Mouse (Mus musculus) forebrain, embryonic 14.5 days (tissue): Measurements from ENCODE around the gene Slc47a2. TPM values are rescaled to one million over a fixed set of nuclear protein-coding genes. Genes with fewer than 3 reads are reported as not detected.

Experiments
- ATAC-seq: fragments of 200-750 bp; cut with Nextera tagmentation; 2 replicates; pipeline ENCODE4 v1.8.0; 2017; ENCODE audit warnings: mild to moderate bottlenecking, moderate library complexity
- DNase-seq: peaks from one replicate; pipeline ENCODE4 v3.0.0-alpha.2; 2015; ENCODE audit warnings: low spot score
- H3K27ac ChIP-seq: fragments of 300-500 bp; sonication (generic); 2 replicates; pipeline ENCODE4 v1.5.1; 2014; ENCODE audit warnings: low read depth, mild to moderate bottlenecking, control low read depth, low read length, moderate library complexity
- H3K27me3 ChIP-seq: fragments of 300-500 bp; sonication (generic); replicated peaks from 2 replicates; pipeline ENCODE4 v1.6.1; 2014; ENCODE audit warnings: low read length, control low read depth, mixed read lengths; ENCODE audit not compliant: control insufficient read depth, insufficient read depth
- H3K36me3 ChIP-seq: fragments of 300-500 bp; sonication (generic); 2 replicates; pipeline ENCODE4 v1.6.1; 2014; ENCODE audit warnings: low read length, control low read depth; ENCODE audit not compliant: control insufficient read depth, insufficient read depth
- H3K4me1 ChIP-seq: fragments of 300-500 bp; sonication (generic); 2 replicates; pipeline ENCODE4 v1.6.1; 2014; ENCODE audit warnings: antibody characterized with exemption, low read length, control low read depth; ENCODE audit not compliant: control insufficient read depth, insufficient read depth
- H3K4me2 ChIP-seq: fragments of 300-500 bp; sonication (generic); 2 replicates; pipeline ENCODE4 v1.6.1; 2014; ENCODE audit warnings: mild to moderate bottlenecking, control low read depth, low read length
- H3K4me3 ChIP-seq: fragments of 300-500 bp; sonication (generic); 2 replicates; pipeline ENCODE4 v1.5.1; 2014; ENCODE audit warnings: low read depth, low read length, control low read depth
- H3K9ac ChIP-seq: fragments of 300-500 bp; sonication (generic); 2 replicates; pipeline ENCODE4 v1.6.1; 2014; ENCODE audit warnings: mild to moderate bottlenecking, low read length, control low read depth, moderate library complexity
- H3K9me3 ChIP-seq: fragments of 300-500 bp; sonication (generic); replicated peaks from 2 replicates; pipeline ENCODE4 v1.6.1; 2016; ENCODE audit warnings: low read length, control low read depth, mixed read lengths; ENCODE audit not compliant: control insufficient read depth
- WGBS: fragments of 180-500 bp; shearing (Covaris S2); extraction: QIAGEN DNeasy Blood & Tissue Kit; methylation state at CpG from one replicate; pipeline ENCODE4 v1.1.7; 2014; 5-methylcytosine and 5-hydroxymethylcytosine counted together
- polyA plus RNA-seq: library from polyadenylated mRNA; unstranded; fragments of >200 nt; fragmentation: Nextera tagmentation; extraction: Ambion mirVana; gene quantifications from 2 replicates; pipeline ENCODE4 v1.2.1, GENCODE M21; 2014

Slc47a2 gene
- polyA plus RNA-seq, 1 experiment from 2014 or later: not detected

DNA sequence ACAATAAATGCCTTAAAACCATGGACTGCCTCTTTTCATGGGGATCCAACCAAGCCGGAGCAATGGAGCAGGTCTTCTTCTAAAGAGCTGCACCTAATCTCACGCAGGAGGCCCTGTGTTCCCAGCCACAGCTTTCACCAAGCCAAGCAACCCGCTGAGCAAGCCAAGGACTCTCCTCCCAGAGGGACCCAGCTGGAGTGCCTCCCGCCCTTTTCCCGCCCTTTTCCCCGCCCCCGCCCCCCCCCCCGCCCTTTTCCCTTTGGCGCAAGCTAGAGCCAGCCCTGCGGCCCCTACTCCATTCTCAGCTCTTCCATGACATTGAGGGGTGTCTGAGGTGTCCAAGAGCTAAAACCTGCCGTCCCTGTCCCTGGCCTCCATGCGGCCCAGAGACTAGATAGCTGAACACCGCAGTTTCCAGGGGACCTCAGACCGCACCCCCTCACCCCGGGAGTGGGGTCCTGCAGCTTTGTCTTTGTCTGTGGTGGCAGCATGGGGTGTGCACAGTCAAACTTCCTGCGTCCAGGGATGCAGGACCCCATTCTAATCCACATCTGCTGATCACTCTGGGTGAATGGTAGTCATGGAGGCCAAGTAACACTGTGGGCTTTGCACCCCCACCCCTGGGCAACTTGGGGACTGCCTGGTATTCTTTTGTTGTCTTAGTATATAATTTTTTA is 41.8 kb downstream of the Slc47a2 start:
- no peak overlapping the region for H3K27ac ChIP-seq
- H3K36me3 ChIP-seq: no peaks in the 10 kb centered on the region
- H3K9ac ChIP-seq: no peak overlapping the region
- no peaks in the 10 kb centered on the region for H3K27me3 ChIP-seq
- H3K4me2 ChIP-seq: peak overlapping the region; percentile 17; the same call in 1 of the 2 replicates
- no peaks in the 10 kb centered on the region; the same call in 1 of the 2 replicates for H3K9me3 ChIP-seq
- WGBS: 7% methylated on average over 14 of the region's 16 CpGs
- DNase-seq (no peak), ATAC-seq (no peak)
- no peak overlapping the region for H3K4me3 ChIP-seq
- H3K4me1 ChIP-seq: no peaks in the 10 kb centered on the region

DNA sequence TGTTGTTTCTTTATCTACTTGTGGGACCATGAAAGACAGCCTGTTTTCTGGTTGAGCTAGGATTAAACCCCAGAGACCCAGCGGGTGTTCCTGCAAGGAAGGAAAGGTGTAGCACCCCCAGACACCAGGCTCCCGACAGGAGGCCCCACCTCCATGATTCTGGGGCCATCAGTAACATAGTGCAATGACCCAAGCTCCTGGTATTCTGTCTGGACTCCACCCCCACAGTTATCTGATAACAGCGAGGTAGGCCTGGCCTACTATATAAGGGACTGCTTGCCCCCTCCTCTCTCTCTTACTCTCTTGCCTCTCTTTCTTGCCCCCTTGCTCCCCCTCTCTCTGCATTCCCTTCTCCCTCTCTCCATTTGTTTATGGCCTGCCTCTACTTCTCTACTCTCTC is 42.5 kb downstream of the Slc47a2 start:
- H3K9me3 ChIP-seq: no peaks in the 10 kb centered on the region
- no peak overlapping the region for H3K9ac ChIP-seq
- 61% methylated on average over 3 of the region's 3 CpGs for WGBS
- H3K27ac ChIP-seq: no peak overlapping the region
- H3K36me3 ChIP-seq: no peaks in the 10 kb centered on the region
- no peaks in the 10 kb centered on the region for H3K27me3 ChIP-seq
- no peaks in the 10 kb centered on the region for H3K4me1 ChIP-seq
- DNase-seq: no peak
- ATAC-seq: no peak
- H3K4me2 ChIP-seq: no peak overlapping the region
- no peak overlapping the region for H3K4me3 ChIP-seq

DNA sequence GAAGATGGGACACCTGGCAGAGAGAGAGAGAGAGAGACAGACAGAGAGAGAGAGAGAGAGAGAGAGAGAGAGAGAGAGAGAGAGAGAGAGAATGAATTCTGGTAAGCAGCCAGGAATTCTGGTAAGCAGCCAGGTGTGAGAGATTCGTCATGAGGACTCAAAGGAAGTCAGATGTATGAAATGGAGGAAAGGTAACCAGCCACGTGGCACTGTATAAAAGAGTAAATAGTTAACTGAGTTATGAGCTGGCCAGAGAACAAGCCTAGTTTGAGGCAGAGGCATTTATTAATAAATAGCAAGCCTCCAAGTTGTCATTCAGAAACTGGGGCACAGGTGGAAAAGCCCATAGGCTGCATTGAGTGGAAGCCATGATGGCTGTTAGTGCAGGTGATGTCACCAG is 44.8 kb downstream of the Slc47a2 start:
- Histone ChIP-seq H3K27me3 (no peaks in the 10 kb centered on the region), H3K9ac (no peak overlapping the region), H3K36me3 (no peaks in the 10 kb centered on the region), H3K4me3 (no peak overlapping the region), H3K9me3 (no peaks in the 10 kb centered on the region), H3K4me2 (no peak overlapping the region), H3K27ac (no peak overlapping the region), H3K4me1 (no peaks in the 10 kb centered on the region)
- no peak for DNase-seq
- no peak for ATAC-seq
- 71% methylated on average over 2 of the region's 2 CpGs for WGBS

DNA sequence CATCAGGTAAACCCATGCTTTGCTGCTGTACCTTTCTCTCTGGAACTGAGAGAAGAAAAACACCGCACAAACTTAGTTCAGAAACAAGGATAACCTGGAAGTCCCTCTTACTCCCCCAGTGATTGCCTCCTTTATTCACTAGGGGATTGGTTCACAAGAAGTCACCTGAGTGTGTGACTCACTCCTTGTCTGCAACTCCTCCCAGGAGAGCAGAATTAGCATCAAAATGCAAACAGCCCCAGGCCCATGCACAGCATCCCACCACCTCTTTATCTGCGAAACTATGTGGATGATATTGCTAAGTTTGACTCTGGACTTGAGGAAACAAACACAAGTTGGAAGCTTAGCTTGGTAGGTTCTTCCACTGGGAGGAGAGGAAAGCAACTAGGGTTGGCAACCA is 45.3 kb downstream of the Slc47a2 start:
- no peak overlapping the region for H3K4me2 ChIP-seq
- H3K27me3 ChIP-seq: no peaks in the 10 kb centered on the region
- no peaks in the 10 kb centered on the region for H3K4me1 ChIP-seq
- no peak overlapping the region for H3K27ac ChIP-seq
- WGBS: 79% methylated on average over 2 of the region's 2 CpGs
- no peak for ATAC-seq
- DNase-seq: no peak
- no peaks in the 10 kb centered on the region for H3K36me3 ChIP-seq
- H3K9me3 ChIP-seq: no peaks in the 10 kb centered on the region
- H3K9ac ChIP-seq: no peak overlapping the region
- no peak overlapping the region for H3K4me3 ChIP-seq

DNA sequence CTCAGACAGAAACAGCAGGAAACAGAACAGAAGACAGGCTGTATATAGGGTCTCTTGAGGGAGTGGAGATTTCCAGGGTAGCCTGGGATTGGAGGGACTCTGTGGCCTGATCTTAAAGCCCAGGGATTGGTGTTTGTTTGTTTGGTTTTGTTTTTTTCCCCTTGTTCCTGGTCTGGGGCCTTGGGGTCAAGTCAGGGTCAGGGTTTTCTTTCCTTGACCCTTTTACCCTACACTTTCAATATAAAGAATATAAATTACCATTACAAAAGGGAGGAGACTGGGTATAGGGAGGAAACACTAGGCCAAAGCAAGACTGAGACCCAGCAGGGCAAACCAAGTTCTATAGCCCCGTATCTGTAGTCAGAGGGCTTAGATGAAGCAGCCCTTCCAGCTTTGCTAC is 46.1 kb downstream of the Slc47a2 start:
- no peaks in the 10 kb centered on the region for H3K27me3 ChIP-seq
- DNase-seq: no peak
- H3K4me1 ChIP-seq: no peaks in the 10 kb centered on the region
- no peak overlapping the region for H3K9ac ChIP-seq
- H3K36me3 ChIP-seq: no peaks in the 10 kb centered on the region
- no peaks in the 10 kb centered on the region for H3K9me3 ChIP-seq
- H3K4me2 ChIP-seq: no peak overlapping the region
- WGBS: 29% methylated on average over 1 of the region's 1 CpGs
- no peak overlapping the region for H3K4me3 ChIP-seq
- ATAC-seq: no peak
- H3K27ac ChIP-seq: no peak overlapping the region

DNA sequence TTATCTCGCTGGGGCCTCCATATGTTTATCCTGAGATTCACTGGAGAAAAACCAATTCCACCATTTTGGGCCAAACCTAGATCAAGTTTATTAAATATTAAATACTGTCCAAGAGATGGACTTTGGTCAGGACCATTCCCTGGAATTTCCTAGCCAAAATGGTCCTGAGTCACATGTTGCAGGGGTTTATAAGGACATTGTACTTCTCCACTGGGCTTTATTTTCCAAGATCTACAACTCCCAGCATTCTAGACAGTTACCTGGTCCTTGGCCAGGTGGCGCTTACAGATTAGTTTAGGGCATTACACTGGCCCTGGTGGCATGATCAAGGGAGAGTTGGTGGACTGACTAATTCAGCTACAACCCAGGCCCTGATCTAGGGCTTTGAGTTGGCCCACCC is 47.1 kb downstream of the Slc47a2 start:
- no peak overlapping the region for H3K4me3 ChIP-seq
- H3K36me3 ChIP-seq: no peaks in the 10 kb centered on the region
- no peak overlapping the region for H3K9ac ChIP-seq
- H3K27ac ChIP-seq: no peak overlapping the region
- no peak for DNase-seq
- H3K9me3 ChIP-seq: no peaks in the 10 kb centered on the region
- no peaks in the 10 kb centered on the region for H3K27me3 ChIP-seq
- H3K4me1 ChIP-seq: no peaks in the 10 kb centered on the region
- 90% methylated on average over 2 of the region's 2 CpGs for WGBS
- no peak for ATAC-seq
- no peak overlapping the region for H3K4me2 ChIP-seq

DNA sequence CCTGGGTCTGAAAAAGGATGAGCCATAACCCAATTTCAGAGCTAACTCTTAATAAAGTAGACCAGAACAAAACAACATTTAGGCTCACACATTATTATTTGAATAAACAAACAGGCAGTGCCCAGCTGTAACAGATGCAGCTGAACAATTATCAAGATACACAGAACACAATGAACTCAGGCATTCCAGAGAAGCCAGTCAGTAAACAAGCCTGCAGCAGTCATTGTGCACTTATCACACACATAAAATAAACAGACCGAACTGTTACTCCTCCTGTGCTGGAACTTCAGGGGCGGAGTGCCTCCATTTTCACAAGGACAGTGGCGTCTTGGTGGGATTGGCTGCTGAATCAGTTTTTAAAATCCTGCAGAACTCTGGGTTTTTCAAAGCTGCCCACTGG is 48.2 kb downstream of the Slc47a2 start:
- ATAC-seq (no peak), DNase-seq (no peak)
- no peak overlapping the region for H3K27ac ChIP-seq
- H3K27me3 ChIP-seq: no peaks in the 10 kb centered on the region
- no peaks in the 10 kb centered on the region for H3K36me3 ChIP-seq
- no peaks in the 10 kb centered on the region for H3K9me3 ChIP-seq
- no peak overlapping the region for H3K9ac ChIP-seq
- no peaks in the 10 kb centered on the region for H3K4me1 ChIP-seq
- no peak overlapping the region for H3K4me3 ChIP-seq
- H3K4me2 ChIP-seq: no peak overlapping the region
- WGBS: 81% methylated on average over 3 of the region's 3 CpGs

DNA sequence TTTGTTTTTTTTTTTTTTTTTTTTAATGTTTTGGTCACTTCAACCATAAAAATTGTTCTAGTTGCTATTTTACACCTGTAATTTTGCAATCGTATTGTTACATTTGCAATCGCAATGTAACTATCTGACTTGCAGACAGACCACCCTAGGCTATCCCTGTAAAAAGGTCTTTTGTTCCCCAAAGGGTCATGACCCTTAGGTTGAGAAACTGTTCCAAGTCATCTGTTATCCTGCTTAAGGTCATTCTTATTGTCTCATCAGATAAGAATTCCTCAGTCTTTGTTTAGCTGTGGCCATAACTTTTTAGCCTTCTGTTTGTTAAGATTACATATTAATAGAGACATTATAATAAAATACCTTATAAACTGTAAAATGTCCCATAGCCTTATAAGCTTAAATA is 49.4 kb downstream of the Slc47a2 start:
- DNase-seq (no peak), ATAC-seq (no peak)
- no peak overlapping the region for H3K4me2 ChIP-seq
- no peaks in the 10 kb centered on the region for H3K9me3 ChIP-seq
- WGBS: 59% methylated on average over 2 of the region's 2 CpGs
- no peaks in the 10 kb centered on the region for H3K36me3 ChIP-seq
- no peak overlapping the region for H3K4me3 ChIP-seq
- no peaks in the 10 kb centered on the region for H3K27me3 ChIP-seq
- H3K27ac ChIP-seq: no peak overlapping the region
- no peaks in the 10 kb centered on the region for H3K4me1 ChIP-seq
- no peak overlapping the region for H3K9ac ChIP-seq

DNA sequence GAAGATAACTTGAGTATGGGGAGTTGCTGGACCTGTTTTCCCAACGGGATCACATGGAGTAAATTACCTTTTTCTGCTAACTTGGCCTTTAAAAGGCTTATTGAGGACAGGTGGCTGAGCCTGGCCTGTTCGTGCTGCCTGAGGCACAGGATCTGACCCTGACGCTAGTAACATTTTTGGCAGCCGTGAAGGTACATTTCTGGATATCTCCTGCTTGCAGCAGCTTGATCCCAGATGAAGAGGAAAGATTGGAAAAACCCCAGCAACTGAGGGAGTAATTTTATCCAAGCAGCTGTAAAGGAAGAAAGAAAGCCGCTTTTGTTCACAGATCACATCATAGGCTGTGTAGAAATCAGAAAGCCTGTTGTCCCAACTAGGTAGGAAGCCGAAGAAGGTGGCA is 58.3 kb downstream of the Slc47a2 start:
- H3K27me3 ChIP-seq: no peaks in the 10 kb centered on the region
- DNase-seq (no peak), ATAC-seq (no peak)
- 81% methylated on average over 6 of the region's 6 CpGs for WGBS
- H3K9me3 ChIP-seq: no peaks in the 10 kb centered on the region
- no peak overlapping the region for H3K4me2 ChIP-seq
- H3K36me3 ChIP-seq: no peaks in the 10 kb centered on the region
- H3K27ac ChIP-seq: no peak overlapping the region
- H3K4me1 ChIP-seq: no peaks in the 10 kb centered on the region
- H3K9ac ChIP-seq: no peak overlapping the region
- no peak overlapping the region for H3K4me3 ChIP-seq
